Mouse (Mus musculus) stomach, embryonic 15.5 days (tissue): Measurements from ENCODE around the gene Col1a2. TPM values are rescaled to one million over a fixed set of nuclear protein-coding genes. Genes with fewer than 3 reads are reported as not detected.

Experiments
- ATAC-seq: fragments of 200-750 bp; cut with Nextera tagmentation; 2 replicates; pipeline ENCODE4 v1.8.0; 2017; ENCODE audit warnings: low read depth, moderate number of reproducible peaks, moderate TSS enrichment; ENCODE audit not compliant: insufficient read depth, low FRiP score
- H3K27ac ChIP-seq: fragments of 300-500 bp; sonication (generic); 2 replicates; pipeline ENCODE4 v1.5.1; 2015; ENCODE audit warnings: mild to moderate bottlenecking, inconsistent platforms
- H3K27me3 ChIP-seq: fragments of 300-500 bp; sonication (generic); replicated peaks from 2 replicates; pipeline ENCODE4 v1.6.1; 2015; ENCODE audit warnings: inconsistent platforms
- H3K36me3 ChIP-seq: fragments of 300-500 bp; sonication (generic); 2 replicates; pipeline ENCODE4 v1.6.1; 2015; ENCODE audit warnings: inconsistent platforms
- H3K4me1 ChIP-seq: fragments of 300-500 bp; sonication (generic); 2 replicates; pipeline ENCODE4 v1.6.1; 2015; ENCODE audit warnings: inconsistent platforms
- H3K4me2 ChIP-seq: fragments of 300-500 bp; sonication (generic); 2 replicates; pipeline ENCODE4 v1.6.1; 2015; ENCODE audit warnings: mild to moderate bottlenecking, inconsistent platforms
- H3K4me3 ChIP-seq: fragments of 300-500 bp; sonication (generic); replicated peaks from 2 replicates; pipeline ENCODE4 v1.5.1; 2015; ENCODE audit warnings: inconsistent platforms
- H3K9ac ChIP-seq: fragments of 300-500 bp; sonication (generic); 2 replicates; pipeline ENCODE4 v1.6.1; 2015; ENCODE audit warnings: inconsistent platforms
- H3K9me3 ChIP-seq: fragments of 300-500 bp; sonication (generic); 2 replicates; pipeline ENCODE4 v1.6.1; 2016; ENCODE audit warnings: inconsistent platforms
- WGBS: fragments of 180-500 bp; shearing (Covaris S2); methylation state at CpG from one replicate; pipeline ENCODE4 v1.1.7; 2015; 5-methylcytosine and 5-hydroxymethylcytosine counted together
- polyA plus RNA-seq: library from polyadenylated mRNA; unstranded; fragments of >200 nt; fragmentation: Nextera tagmentation; extraction: Ambion mirVana; gene quantifications from 2 replicates; pipeline ENCODE4 v1.2.1, GENCODE M21; 2015

Gene Col1a2
- polyA plus RNA-seq, 1 experiment from 2014 or later = 740 TPM

DNA sequence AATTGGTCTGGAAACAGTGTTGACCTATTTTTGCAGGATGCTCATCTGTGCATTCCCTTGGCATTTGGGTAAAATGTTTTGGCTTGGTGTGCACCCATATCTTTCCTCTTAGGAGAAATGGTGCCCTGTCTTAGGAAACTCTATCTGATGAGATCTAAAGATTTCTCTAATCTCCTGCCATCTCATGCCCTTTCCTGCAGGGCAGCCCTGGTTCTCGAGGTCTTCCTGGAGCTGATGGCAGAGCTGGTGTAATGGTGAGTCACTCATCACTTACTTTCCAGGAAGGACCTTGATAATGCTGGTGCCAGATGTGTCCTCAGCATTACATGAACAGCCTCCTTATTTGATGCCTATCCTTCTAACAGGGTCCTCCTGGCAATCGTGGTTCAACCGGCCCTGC lies 16.4 kb downstream of the Col1a2 start:
- peaks cover 10% of the 10 kb centered on the region; the same call in 1 of the 2 replicates for H3K36me3 ChIP-seq
- H3K9me3 ChIP-seq = no peaks in the 10 kb centered on the region
- H3K4me2 ChIP-seq = no peak overlapping the region
- 83% methylated on average over 3 of the region's 3 CpGs for WGBS
- H3K27ac ChIP-seq = no peak overlapping the region
- ATAC-seq = no peak
- H3K9ac ChIP-seq = no peak overlapping the region
- H3K4me3 ChIP-seq = no peak overlapping the region
- H3K4me1 ChIP-seq = no peaks in the 10 kb centered on the region
- no peaks in the 10 kb centered on the region for H3K27me3 ChIP-seq

DNA sequence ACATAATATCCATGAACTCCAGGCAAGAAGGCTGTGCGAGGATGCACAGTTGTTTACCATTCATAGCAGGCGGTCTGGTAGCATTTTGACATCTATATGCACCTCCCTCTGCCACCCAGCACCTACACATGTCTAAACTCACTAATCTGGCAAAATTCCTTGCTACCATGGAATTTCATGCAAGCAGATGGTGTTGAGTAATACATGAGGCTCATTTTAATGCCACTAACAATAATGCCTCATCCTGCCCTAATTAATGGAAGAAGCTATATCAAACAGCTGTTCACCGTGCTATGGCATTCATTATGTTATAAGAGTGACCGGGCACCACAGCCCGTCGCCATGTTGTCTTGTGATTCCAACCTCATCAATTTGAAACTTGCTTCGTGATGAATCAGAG lies 23.8 kb downstream of the Col1a2 start:
- Histone ChIP-seq H3K4me1 (no peaks in the 10 kb centered on the region), H3K9me3 (no peaks in the 10 kb centered on the region), H3K36me3 (peaks cover 10% of the 10 kb centered on the region), H3K4me3 (no peak overlapping the region), H3K27ac (no peak overlapping the region), H3K4me2 (no peak overlapping the region), H3K27me3 (no peaks in the 10 kb centered on the region), H3K9ac (no peak overlapping the region)
- no peak for ATAC-seq
- 89% methylated on average over 7 of the region's 7 CpGs for WGBS

DNA sequence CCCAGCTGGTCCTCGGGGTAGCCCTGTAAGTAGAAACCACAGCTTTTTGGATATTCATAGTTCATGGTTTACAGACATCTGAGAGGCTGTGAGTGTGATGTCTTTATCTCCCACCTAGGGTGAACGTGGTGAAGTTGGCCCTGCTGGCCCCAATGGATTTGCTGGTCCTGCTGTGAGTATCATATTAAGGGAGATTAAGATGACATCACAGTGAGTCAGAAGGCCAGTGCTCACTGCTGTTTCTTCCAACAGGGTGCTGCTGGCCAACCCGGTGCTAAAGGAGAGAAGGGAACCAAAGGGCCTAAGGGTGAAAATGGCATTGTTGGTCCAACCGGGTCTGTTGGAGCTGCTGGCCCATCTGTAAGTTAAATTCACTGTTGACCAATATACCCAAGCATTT lies 26.4 kb downstream of the Col1a2 start:
- ATAC-seq = no peak
- Histone ChIP-seq H3K27me3 (no peaks in the 10 kb centered on the region), H3K4me3 (no peak overlapping the region), H3K9ac (no peak overlapping the region), H3K9me3 (no peaks in the 10 kb centered on the region), H3K27ac (no peak overlapping the region), H3K36me3 (peaks cover 19% of the 10 kb centered on the region), H3K4me2 (no peak overlapping the region), H3K4me1 (no peaks in the 10 kb centered on the region)
- 73% methylated on average over 4 of the region's 4 CpGs for WGBS

DNA sequence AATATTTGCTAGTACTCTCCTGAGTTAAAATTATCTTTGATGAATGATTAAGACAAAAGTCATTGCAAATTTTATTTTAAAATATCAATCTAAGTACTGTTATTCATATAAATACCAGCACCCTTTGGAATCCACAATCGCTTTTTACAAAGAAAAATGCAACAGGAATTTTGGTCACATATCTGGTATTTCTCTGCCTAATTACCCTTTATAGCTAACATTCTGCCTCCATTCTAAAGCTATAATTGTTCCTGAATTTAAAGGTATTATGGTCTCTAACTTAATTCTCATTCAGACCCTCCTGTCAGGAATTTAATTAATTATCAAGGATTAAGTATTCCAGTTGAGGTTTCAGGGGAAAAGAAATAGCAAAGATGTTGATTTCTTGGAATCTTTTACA lies 28.3 kb downstream of the Col1a2 start:
- H3K9me3 ChIP-seq = no peaks in the 10 kb centered on the region
- no peak overlapping the region for H3K9ac ChIP-seq
- no peaks in the 10 kb centered on the region for H3K27me3 ChIP-seq
- no peaks in the 10 kb centered on the region for H3K4me1 ChIP-seq
- no peak overlapping the region for H3K4me3 ChIP-seq
- no peak for ATAC-seq
- H3K36me3 ChIP-seq = peaks cover 26% of the 10 kb centered on the region
- no peak overlapping the region for H3K27ac ChIP-seq
- no peak overlapping the region for H3K4me2 ChIP-seq
- 89% methylated on average over 1 of the region's 1 CpGs for WGBS

DNA sequence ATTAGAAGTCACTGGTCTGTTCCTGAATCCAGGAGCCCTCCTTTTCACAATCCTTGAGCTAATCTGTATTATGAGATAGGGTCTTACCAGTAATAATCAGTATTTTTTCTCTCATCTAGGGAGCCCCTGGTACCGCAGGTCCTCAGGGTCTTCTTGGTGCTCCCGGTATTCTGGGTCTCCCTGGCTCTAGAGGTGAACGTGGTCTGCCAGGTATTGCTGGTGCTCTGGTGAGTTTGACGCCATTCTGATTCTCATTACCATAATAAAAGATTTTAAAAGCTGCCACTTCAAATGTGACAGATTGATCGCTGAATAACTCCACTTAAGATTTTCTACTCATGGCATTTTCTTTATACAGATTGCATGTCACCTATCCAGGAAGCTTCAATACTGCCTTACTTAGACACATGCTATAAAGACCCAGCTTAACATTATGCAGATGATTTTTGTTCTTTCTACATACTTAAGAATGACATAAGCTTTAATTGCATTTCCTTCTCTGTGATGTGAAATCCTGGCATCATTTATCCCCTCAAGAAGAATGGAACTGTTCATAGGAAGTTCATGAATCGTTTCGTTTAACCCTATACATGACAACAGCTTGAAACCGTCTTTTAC lies 30.0 kb downstream of the Col1a2 start:
- no peaks in the 10 kb centered on the region for H3K9me3 ChIP-seq
- H3K27ac ChIP-seq = no peak overlapping the region
- no peaks in the 10 kb centered on the region for H3K27me3 ChIP-seq
- H3K9ac ChIP-seq = no peak overlapping the region
- no peak overlapping the region for H3K4me3 ChIP-seq
- no peaks in the 10 kb centered on the region for H3K4me1 ChIP-seq
- ATAC-seq = no peak
- 81% methylated on average over 8 of the region's 8 CpGs for WGBS
- H3K4me2 ChIP-seq = no peak overlapping the region
- H3K36me3 ChIP-seq = peaks cover 30% of the 10 kb centered on the region

GRCm38 (mm10) chr6:4541926-4542715 lies 37.5 kb downstream of the Col1a2 start:
- WGBS = 89% methylated on average over 7 of the region's 7 CpGs
- Histone ChIP-seq H3K36me3 (peaks cover 12% of the 10 kb centered on the region), H3K9me3 (no peaks in the 10 kb centered on the region), H3K4me2 (no peak overlapping the region), H3K27me3 (no peaks in the 10 kb centered on the region), H3K4me1 (no peaks in the 10 kb centered on the region), H3K27ac (no peak overlapping the region), H3K4me3 (no peak overlapping the region), H3K9ac (no peak overlapping the region)
- ATAC-seq = no peak

DNA sequence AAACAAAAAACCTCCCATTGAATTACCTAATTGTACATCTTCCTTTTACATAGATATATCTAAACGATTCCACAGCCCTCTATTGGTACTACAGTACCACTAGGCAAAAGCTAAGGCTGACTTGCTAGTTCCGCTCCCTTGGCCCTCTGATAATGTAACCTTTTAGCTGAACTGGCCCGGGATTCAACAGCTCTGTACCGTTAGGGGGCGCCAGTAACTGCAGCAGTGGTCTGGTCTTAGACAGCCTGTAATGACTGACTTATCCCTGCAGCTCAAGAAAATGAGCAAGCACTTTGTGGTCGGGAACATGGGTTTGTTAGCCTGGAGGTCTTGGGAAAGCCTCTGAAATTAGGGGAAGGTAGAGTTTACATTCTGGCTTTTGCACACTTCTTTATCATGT lies 39.9 kb downstream of the Col1a2 start:
- Histone ChIP-seq H3K4me3 (no peak overlapping the region), H3K4me1 (no peaks in the 10 kb centered on the region), H3K9me3 (no peaks in the 10 kb centered on the region), H3K4me2 (no peak overlapping the region), H3K9ac (no peak overlapping the region), H3K27me3 (no peaks in the 10 kb centered on the region), H3K36me3 (peaks cover 5% of the 10 kb centered on the region; the same call in 1 of the 2 replicates), H3K27ac (no peak overlapping the region)
- WGBS = 54% methylated on average over 6 of the region's 6 CpGs
- ATAC-seq = no peak; the same call in 1 of the 2 replicates

- Histone ChIP-seq H3K27ac (no peak overlapping the region), H3K4me1 (no peaks in the 10 kb centered on the region), H3K27me3 (no peaks in the 10 kb centered on the region), H3K9ac (no peak overlapping the region), H3K4me2 (peak overlapping the region; percentile 13; the same call in 1 of the 2 replicates), H3K4me3 (no peak overlapping the region), H3K9me3 (no peaks in the 10 kb centered on the region), H3K36me3 (no peaks in the 10 kb centered on the region)
- peak; percentile 10; the same call in 1 of the 2 replicates for ATAC-seq
- 21% methylated on average over 8 of the region's 8 CpGs for WGBS
These were observed 41.1 kb downstream of the Col1a2 start for GRCm38 (mm10) chr6:4545727-4546126.

DNA sequence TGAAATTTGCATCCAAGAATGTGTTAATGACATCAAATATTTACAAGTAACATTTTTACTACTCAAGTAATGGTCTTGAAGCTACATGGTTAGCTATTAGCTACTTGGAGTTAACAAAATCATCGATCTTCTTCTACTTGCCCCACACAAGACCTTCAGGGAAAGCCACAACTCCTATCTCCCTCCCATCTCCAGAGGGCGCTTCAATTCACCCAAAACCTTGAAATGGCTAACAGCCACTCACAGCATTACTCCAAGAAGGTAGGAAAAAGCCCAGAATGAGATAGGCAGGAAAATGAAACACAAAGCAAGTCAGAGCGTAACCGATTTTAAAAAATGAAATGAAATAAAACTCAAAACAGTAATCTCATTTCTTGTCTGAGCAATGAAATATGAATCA lies 44.3 kb downstream of the Col1a2 start:
- Histone ChIP-seq H3K9me3 (no peaks in the 10 kb centered on the region), H3K36me3 (no peaks in the 10 kb centered on the region), H3K4me2 (no peak overlapping the region), H3K27ac (no peak overlapping the region), H3K9ac (no peak overlapping the region), H3K4me1 (no peaks in the 10 kb centered on the region), H3K27me3 (no peaks in the 10 kb centered on the region), H3K4me3 (no peak overlapping the region)
- 59% methylated on average over 4 of the region's 4 CpGs for WGBS
- no peak for ATAC-seq

GRCm38 (mm10) chr6:4549846-4550548 lies 45.4 kb downstream of the Col1a2 start:
- H3K9ac ChIP-seq = no peak overlapping the region
- ATAC-seq = no peak
- no peak overlapping the region for H3K4me3 ChIP-seq
- no peaks in the 10 kb centered on the region for H3K36me3 ChIP-seq
- no peaks in the 10 kb centered on the region for H3K27me3 ChIP-seq
- no peaks in the 10 kb centered on the region for H3K4me1 ChIP-seq
- no peak overlapping the region for H3K4me2 ChIP-seq
- H3K27ac ChIP-seq = no peak overlapping the region
- WGBS = 47% methylated on average over 11 of the region's 11 CpGs
- no peaks in the 10 kb centered on the region for H3K9me3 ChIP-seq

DNA sequence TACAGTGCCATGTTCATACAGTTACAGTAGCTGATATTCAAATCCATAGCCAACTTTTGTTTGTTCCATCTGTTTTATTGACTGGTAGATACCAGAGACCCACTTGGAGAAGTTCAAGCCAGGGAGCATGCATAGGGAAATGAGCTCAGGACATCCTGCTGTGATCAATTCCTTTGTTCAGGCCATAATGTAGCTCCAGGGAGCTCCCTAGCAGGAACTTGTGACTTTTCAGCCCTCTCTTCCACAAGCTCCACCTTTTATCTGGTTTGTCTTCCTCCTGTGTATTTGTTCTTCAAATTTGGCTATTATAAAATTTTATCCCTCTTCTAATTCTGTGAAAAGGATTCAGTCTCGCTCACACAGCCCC lies 45.9 kb downstream of the Col1a2 start:
- no peak overlapping the region for H3K9ac ChIP-seq
- H3K9me3 ChIP-seq = no peaks in the 10 kb centered on the region
- no peak overlapping the region for H3K4me3 ChIP-seq
- H3K4me1 ChIP-seq = no peaks in the 10 kb centered on the region
- no peaks in the 10 kb centered on the region for H3K36me3 ChIP-seq
- no peak for ATAC-seq
- no peak overlapping the region for H3K4me2 ChIP-seq
- no peak overlapping the region for H3K27ac ChIP-seq
- H3K27me3 ChIP-seq = no peaks in the 10 kb centered on the region
- 82% methylated on average over 1 of the region's 1 CpGs for WGBS

DNA sequence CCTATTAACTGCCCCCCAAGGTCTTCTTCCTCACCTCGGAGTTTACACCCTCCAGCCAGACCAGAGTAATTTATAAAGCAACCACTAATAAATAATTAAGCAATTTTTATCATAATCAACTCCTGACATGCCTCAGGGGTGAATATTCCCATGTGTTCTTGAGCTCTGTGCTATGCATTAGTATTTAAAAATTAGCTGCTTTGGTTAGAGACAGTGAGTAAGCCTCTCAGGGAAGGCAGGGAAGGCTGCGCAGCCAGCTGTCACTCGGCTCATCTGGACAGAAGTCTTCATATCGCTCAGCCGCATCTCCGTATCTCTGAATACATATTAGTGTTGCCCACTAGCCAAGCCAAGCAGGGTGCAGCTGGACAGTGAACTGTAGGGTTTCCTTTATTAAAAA lies 50.8 kb downstream of the Col1a2 start:
- Histone ChIP-seq H3K4me1 (0 out of 2 replicates have a peak, but pooled peaks cover 2% of the 10 kb centered on the region), H3K27me3 (no peaks in the 10 kb centered on the region), H3K9ac (no peak overlapping the region), H3K4me3 (no peak overlapping the region), H3K36me3 (no peaks in the 10 kb centered on the region), H3K9me3 (no peaks in the 10 kb centered on the region), H3K27ac (no peak overlapping the region), H3K4me2 (no peak overlapping the region)
- no peak for ATAC-seq
- WGBS = 75% methylated on average over 6 of the region's 6 CpGs
